Mouse (Mus musculus): ENCODE results near the gene B3galt6. TPM values are rescaled to one million over a fixed set of nuclear protein-coding genes. Genes with fewer than 3 reads are reported as not detected.

The B3galt6 gene
- total RNA-seq, 2 experiments from 2014 or later: 10.4 to 11.2 TPM

GRCm38 (mm10) chr4:155992906-155993547 lies 578 bp upstream of the B3galt6 start:
- DNase-seq (ENCODE audit: extremely low spot score in 1 of 2, low spot score in 1 of 2): peak; percentile 93 to 98

GRCm38 (mm10) chr4:155991908-155992230 lies 580 bp downstream of the B3galt6 start:
- DNase-seq (ENCODE audit: extremely low spot score in 1 of 2, low spot score in 1 of 2): no peak

GRCm38 (mm10) chr4:155991211-155991907 lies 1.1 kb downstream of the B3galt6 start:
- no peak for DNase-seq (ENCODE audit: extremely low spot score in 1 of 2, low spot score in 1 of 2)

GRCm38 (mm10) chr4:155983788-155984187 lies 8.7 kb downstream of the B3galt6 start:
- DNase-seq (ENCODE audit: extremely low spot score in 1 of 2, low spot score in 1 of 2): no peak

- DNase-seq (ENCODE audit: extremely low spot score in 1 of 2, low spot score in 1 of 2): no peak
Measured at GRCm38 (mm10) chr4:155981436-155982082, 10.9 kb downstream of the B3galt6 start.

- no peak for DNase-seq (ENCODE audit: extremely low spot score in 1 of 2, low spot score in 1 of 2)
Measured at GRCm38 (mm10) chr4:155973239-155973638, 19.2 kb downstream of the B3galt6 start.

GRCm38 (mm10) chr4:155972651-155973050 lies 19.8 kb downstream of the B3galt6 start:
- DNase-seq (ENCODE audit: extremely low spot score in 1 of 2, low spot score in 1 of 2): no peak

GRCm38 (mm10) chr4:155970286-155970685 lies 22.2 kb downstream of the B3galt6 start:
- DNase-seq (ENCODE audit: extremely low spot score in 1 of 2, low spot score in 1 of 2): no peak

- DNase-seq (ENCODE audit: extremely low spot score in 1 of 2, low spot score in 1 of 2): no peak
Measured at GRCm38 (mm10) chr4:155969043-155969653, 23.3 kb downstream of the B3galt6 start.

- DNase-seq (ENCODE audit: extremely low spot score in 1 of 2, low spot score in 1 of 2): no peak
Measured at GRCm38 (mm10) chr4:155964396-155964795, 28.1 kb downstream of the B3galt6 start.

- no peak for DNase-seq (ENCODE audit: extremely low spot score in 1 of 2, low spot score in 1 of 2)
Measured at GRCm38 (mm10) chr4:155963106-155963505, 29.3 kb downstream of the B3galt6 start.

GRCm38 (mm10) chr4:155962167-155962971 lies 30.1 kb downstream of the B3galt6 start, which contains the start of gene C1qtnf12:
Gene C1qtnf12, plus strand, starts transcription at chr4:155962318.
- peak; percentile 22 to 28 for DNase-seq (ENCODE audit: extremely low spot score in 1 of 2, low spot score in 1 of 2)

GRCm38 (mm10) chr4:155959275-155959674 lies 33.2 kb downstream of the B3galt6 start:
- peak; percentile 42 to 73 for DNase-seq (ENCODE audit: extremely low spot score in 1 of 2, low spot score in 1 of 2)

GRCm38 (mm10) chr4:155955491-155955890 lies 37.0 kb downstream of the B3galt6 start:
- no peak for DNase-seq (ENCODE audit: extremely low spot score in 1 of 2, low spot score in 1 of 2)

- DNase-seq (ENCODE audit: extremely low spot score in 1 of 2, low spot score in 1 of 2): no peak
Measured at GRCm38 (mm10) chr4:155947094-155947493, 45.4 kb downstream of the B3galt6 start.

- DNase-seq (ENCODE audit: extremely low spot score in 1 of 2, low spot score in 1 of 2): no peak
Measured at GRCm38 (mm10) chr4:155944271-155944670, 48.2 kb downstream of the B3galt6 start.

- peak; percentile 93 to 98 for DNase-seq (ENCODE audit: extremely low spot score in 1 of 2, low spot score in 1 of 2)
Measured at GRCm38 (mm10) chr4:155943534-155944249, 48.8 kb downstream of the B3galt6 start, which contains the start of gene Ube2j2. Gene Ube2j2, plus strand, starts transcription at chr4:155943831.

- DNase-seq (ENCODE audit: extremely low spot score in 1 of 2, low spot score in 1 of 2): peak in 1 of 2 experiments; percentile 22
Measured at GRCm38 (mm10) chr4:155943049-155943452, 49.4 kb downstream of the B3galt6 start.

Data from layer of hippocampus, postnatal 25 days (tissue).